Mouse (Mus musculus) embryonic fibroblast, embryonic 13.5 days (primary cell): ENCODE results near the gene Mybphl.

Experiments used
- CTCF ChIP-seq: IDR thresholded peaks from 2 replicates; pipeline ENCODE4 v1.5.1; 2011; ENCODE audit warnings: mild to moderate bottlenecking, control low read depth, low read length, moderate library complexity, borderline replicate concordance; ENCODE audit not compliant: insufficient read depth
- POLR2A ChIP-seq: IDR thresholded peaks from 2 replicates; pipeline ENCODE4 v1.6.1; 2011; ENCODE audit warnings: low read depth, mild to moderate bottlenecking, control low read depth, low read length, moderate library complexity

GRCm38 (mm10) chr3:108411026-108411753 is 46.5 kb downstream of the Mybphl start:
- TF ChIP-seq CTCF (no peak), POLR2A (no peak)
